Mouse (Mus musculus): Measurements from ENCODE around the gene Mlec. TPM values are rescaled to one million over a fixed set of nuclear protein-coding genes. Genes with fewer than 3 reads are reported as not detected.

Gene Mlec
- 69.9 and 84.4 TPM in 2 replicates for polyA plus RNA-seq (2012; ENCODE audit: insufficient read depth, low replicate concordance)

DNA sequence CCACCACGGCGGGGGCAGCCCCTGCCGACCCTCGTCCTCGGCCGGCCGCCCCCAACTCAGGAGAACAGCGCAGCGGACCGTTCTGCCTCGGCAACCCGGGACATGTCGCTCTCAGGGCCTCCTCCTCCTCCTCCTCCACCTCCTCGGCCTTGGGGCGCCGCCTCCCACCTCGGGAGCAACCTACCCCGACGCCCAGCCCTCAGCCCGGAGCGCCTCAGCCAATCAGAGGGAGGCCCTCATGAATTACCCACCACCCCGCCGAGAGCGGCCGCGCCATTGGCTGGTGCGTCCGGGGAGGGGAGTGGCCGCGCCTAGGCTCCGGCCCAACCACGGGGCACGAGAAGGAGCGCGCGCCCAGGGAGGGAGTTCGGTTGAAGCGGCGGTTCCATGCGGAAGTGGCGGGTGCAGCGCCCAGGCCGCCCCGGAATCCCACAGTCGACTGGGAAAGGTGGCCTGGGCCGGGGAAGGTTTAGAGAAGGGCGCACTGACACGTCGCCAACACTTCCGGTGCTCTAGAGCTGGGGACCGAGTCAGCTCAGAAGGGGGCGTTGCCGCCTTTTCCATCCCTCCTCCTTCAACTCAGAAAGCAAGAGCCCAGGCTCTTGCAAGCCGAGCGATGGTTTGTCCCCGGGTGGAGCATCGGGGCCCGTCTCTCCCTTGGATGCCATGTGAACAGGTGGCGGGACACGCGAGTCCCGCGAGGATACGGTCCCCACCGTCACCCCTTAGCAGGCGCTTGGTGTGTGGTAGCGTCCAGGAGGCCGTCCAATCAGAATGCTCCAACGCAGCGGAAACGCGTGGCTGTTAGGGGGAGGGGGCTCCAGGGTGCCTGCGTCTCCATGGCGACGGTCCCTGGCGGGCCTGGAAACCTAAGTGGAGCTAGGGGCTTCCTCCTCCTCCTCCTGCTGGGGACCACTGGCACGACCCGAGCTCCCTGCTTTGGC lies at the start of gene Mlec:
Gene Mlec (minus strand): TSS at position 140 of the 944 bp plus-strand sequence.
- no peak for TF ChIP-seq GATA1 (IDR thresholded peaks at IDR 0.05; ENCODE audit: borderline replicate concordance, low read length)
- TF ChIP-seq FLI1 (IDR thresholded peaks at IDR 0.05; ENCODE audit: low read length) = no peak
- H3K4me3 ChIP-seq (replicated peaks) = peak within 1 kb of the TSS; percentile 97
- no peaks in the 10 kb centered on the region for H3K9me3 ChIP-seq
- H3K36me3 ChIP-seq (replicated peaks; ENCODE audit: low read length) = peaks cover 15% of the 10 kb centered on the region
- H3K27me3 ChIP-seq (replicated peaks) = no peaks in the 10 kb centered on the region
- H3K4me1 ChIP-seq = peaks cover 75% of the 10 kb centered on the region

DNA sequence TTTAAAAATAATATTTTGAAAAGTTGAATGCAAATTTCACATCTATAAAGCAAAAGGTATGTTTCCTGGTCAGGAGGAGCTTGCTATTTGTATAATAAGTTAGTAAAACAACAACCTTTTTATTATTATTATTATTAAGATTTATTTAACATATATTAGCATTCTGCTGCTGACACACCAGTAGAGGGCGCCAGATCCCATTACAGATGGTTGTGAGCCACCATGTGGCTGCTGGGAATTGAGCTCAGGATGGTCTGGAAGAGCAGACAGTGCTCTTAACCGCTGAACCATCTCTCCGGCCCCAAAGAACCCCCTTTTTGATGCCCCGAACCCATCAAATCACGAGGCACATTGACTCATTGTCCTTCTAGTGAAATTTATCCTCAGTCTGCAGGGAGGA lies 49.3 kb upstream of the Mlec start:
- no peak overlapping the region for H3K4me3 ChIP-seq (replicated peaks)
- no peak for TF ChIP-seq GATA1 (IDR thresholded peaks at IDR 0.05; ENCODE audit: borderline replicate concordance, low read length)
- H3K36me3 ChIP-seq (replicated peaks; ENCODE audit: low read length) = no peaks in the 10 kb centered on the region
- H3K27me3 ChIP-seq (replicated peaks) = peaks cover 63% of the 10 kb centered on the region
- no peaks in the 10 kb centered on the region for H3K9me3 ChIP-seq
- peaks cover 29% of the 10 kb centered on the region for H3K4me1 ChIP-seq

DNA sequence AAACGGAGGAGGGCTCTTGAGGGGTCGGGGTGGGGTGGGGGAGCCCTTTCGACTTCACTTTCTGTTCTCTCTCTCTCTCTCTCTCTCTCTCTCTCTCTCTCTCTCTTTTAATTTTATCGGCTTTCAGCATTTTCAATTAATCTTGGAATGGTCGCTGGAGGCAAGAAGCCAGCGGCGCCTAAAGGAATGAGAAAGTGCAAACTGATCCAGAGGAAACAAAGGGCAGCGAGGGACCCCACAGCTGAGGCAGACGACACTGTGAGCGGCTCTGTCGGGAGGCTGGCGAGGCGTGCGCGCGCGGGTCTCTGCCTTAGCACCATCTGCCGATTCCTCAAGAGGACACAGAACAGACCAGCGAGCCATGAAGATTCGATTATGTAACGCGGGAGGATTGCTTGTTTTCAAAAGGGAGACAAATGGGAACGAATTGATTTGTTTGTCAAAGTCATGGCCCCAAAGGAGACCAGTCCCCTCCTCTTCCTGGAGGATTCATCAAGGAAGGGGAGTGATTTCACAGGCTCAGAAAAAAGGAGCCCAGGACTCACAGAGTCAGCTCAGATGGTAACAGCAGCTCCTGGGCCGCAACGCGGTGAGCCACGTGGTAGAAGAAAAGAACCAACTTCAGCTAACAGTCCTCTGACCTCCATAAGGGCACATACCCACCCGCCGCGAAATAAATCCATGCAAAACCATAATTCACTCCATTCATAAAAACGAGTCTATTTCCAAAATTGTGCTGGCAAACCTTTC lies 46.8 kb upstream of the Mlec start:
- no peaks in the 10 kb centered on the region for H3K9me3 ChIP-seq
- H3K4me3 ChIP-seq (replicated peaks) = peak overlapping the region; percentile 88
- H3K4me1 ChIP-seq = peaks cover 29% of the 10 kb centered on the region
- H3K36me3 ChIP-seq (replicated peaks; ENCODE audit: low read length) = no peaks in the 10 kb centered on the region
- TF ChIP-seq GATA1 (IDR thresholded peaks at IDR 0.05; ENCODE audit: borderline replicate concordance, low read length) = no peak
- TF ChIP-seq FLI1 (IDR thresholded peaks at IDR 0.05; ENCODE audit: low read length) = no peak
- peaks cover 59% of the 10 kb centered on the region for H3K27me3 ChIP-seq (replicated peaks)

DNA sequence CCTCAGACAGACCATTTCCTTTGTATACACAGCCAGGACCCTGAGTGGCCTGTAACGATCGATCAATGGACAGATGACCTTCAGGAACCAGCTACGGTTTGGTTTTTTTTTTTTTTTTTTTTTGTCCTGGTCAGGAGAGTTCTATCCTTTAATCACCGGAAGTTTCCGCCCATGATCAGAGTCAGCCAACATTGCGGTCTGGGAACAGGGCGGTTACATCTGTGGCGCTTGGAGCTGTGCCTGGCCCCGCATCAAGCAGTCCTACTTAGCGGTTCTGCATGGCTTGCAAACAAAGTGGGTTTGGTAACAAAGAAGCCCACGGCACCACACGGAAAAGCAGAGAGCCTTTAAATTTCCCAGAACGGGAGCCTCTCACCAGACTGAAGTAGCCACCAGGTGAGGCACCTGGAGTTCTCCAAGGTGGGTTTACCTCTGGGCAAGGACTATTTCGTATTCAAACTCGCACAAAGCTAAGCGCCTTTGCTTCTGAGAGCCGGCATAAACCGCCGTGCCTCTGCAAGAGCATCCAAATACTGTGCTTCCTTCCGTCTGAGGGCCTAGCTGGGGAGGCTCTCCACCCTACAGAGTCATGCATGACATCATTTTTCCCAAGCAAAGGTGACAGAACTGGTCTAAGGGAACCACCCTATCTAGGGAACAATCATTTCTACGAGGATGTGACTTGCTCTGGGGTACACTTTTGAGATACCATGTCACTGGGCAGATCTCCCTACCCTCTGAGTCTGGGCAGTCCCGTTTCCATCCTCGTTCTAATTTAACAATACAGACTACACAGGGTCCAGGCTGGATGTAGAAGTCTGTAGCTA lies 46.0 kb upstream of the Mlec start:
- TF ChIP-seq GATA1 (IDR thresholded peaks at IDR 0.05; ENCODE audit: borderline replicate concordance, low read length) (no peak), FLI1 (IDR thresholded peaks at IDR 0.05; ENCODE audit: low read length) (no peak)
- H3K4me1 ChIP-seq = peaks cover 29% of the 10 kb centered on the region
- no peaks in the 10 kb centered on the region for H3K36me3 ChIP-seq (replicated peaks; ENCODE audit: low read length)
- H3K27me3 ChIP-seq (replicated peaks) = peaks cover 61% of the 10 kb centered on the region
- H3K4me3 ChIP-seq (replicated peaks) = peak overlapping the region; percentile 84
- H3K9me3 ChIP-seq = peaks cover 4% of the 10 kb centered on the region; the same call in 1 of the 2 replicates

DNA sequence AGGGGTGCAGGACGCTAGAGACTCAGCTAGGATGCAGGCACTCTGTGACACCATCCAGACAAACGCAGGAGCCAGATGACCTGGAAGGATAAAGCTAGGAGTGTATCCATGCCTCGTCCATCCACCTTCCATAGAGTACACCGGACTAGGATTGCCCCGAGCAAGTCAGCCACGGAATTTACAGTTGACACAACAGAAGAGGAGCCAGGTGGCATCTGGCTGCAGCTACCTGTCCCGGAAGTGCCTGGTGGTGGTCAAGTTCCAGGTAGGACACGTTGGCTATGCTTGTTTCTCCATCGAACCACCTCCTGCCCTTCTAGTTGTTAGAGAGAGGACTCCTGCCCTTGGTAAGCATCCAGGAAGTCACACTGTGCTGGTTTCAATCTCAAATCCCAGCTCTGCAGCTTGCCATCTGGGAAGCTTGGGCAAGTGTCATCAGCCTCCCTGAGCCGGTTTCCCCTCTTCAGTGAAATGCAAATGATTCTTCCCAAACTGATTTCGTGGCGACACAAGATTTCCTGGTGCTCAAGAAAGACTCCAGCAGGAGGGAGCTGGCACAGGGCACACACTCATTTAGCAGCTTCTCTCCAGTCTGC lies 36.7 kb upstream of the Mlec start:
- H3K9me3 ChIP-seq = peaks cover 10% of the 10 kb centered on the region; the same call in 1 of the 2 replicates
- H3K4me3 ChIP-seq (replicated peaks) = peak overlapping the region; percentile 85
- peaks cover 35% of the 10 kb centered on the region for H3K4me1 ChIP-seq
- no peak for TF ChIP-seq FLI1 (IDR thresholded peaks at IDR 0.05; ENCODE audit: low read length)
- no peak for TF ChIP-seq GATA1 (IDR thresholded peaks at IDR 0.05; ENCODE audit: borderline replicate concordance, low read length)
- no peaks in the 10 kb centered on the region for H3K36me3 ChIP-seq (replicated peaks; ENCODE audit: low read length)
- H3K27me3 ChIP-seq (replicated peaks) = peaks cover 91% of the 10 kb centered on the region

DNA sequence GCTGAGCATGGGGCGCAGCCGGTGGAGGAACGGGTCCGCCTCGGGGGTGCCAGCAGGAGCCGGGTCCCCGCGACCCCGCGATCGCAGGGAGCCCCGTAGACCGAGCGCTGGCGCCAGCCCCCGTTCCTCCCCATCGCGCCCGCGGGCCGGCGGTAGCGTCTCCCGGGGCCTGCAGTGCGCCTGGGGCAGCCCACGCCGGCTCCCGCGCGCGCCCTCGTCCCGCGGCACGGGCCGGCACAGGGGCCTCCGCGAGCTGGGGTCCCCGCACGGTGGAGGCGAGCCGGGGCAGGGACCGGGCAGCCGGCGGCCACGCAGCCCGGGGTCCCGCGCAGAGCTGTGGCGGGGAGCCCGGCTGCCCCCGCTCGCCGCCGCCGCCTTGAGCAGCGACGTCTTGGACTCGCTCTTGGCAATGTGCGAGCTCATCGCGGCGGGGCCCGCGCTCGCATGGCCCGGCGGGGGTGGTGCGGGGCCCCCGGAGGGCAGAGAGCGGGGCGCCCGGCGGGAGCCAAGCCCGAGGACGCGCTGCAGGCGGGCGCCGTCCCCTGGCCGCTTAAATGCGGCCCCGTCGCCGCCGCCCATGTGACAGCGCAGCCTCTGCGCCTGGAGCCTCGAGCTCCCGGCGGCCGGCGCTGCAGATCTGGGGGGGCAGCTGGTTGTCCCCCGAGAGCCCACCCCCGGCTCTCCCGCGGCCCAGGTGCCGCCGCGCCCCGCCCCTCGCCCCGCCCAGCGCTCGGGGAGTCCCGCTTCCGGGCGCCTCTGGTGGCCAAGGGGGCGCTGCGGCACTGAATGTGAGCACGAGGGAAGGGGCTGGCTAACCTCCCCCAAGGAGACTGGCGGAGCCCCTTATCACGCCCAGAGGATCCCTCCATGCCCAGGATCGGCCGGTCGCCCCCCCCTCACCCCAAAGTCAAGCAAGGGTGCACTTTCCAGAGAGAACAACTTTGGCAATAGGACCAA lies 36.0 kb upstream of the Mlec start, which contains the start of gene Cabp1:
Gene Cabp1 (minus strand): TSS at position 713 of the 957 bp plus-strand sequence.
- TF ChIP-seq GATA1 (IDR thresholded peaks at IDR 0.05; ENCODE audit: borderline replicate concordance, low read length) = no peak
- no peak for TF ChIP-seq FLI1 (IDR thresholded peaks at IDR 0.05; ENCODE audit: low read length)
- peak within 1 kb of the TSS; percentile 85 for H3K4me3 ChIP-seq (replicated peaks)
- H3K9me3 ChIP-seq = 0 out of 2 replicates have a peak, but pooled peaks cover 7% of the 10 kb centered on the region
- H3K4me1 ChIP-seq = peaks cover 35% of the 10 kb centered on the region
- H3K36me3 ChIP-seq (replicated peaks; ENCODE audit: low read length) = no peaks in the 10 kb centered on the region
- H3K27me3 ChIP-seq (replicated peaks) = peaks cover 95% of the 10 kb centered on the region

DNA sequence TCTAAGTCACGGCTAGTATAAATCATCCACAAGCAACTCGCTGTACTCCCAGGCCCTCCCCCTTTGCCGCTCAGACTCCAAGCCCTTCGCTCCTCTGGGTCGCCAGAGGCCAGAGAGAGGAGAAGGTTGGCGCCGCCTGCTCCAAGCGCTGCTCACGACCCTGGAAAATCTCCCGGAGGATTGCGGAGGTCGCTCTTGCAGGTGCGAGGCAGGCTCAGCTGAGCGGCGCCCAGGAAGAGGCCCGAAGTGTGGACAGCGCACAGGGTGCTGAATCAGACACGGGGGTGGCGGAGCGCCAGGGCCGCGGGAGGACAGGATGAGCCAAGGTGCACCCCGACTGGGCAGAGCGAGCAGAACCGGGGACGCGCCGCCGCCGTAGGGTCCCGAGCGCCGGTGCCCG lies 35.2 kb upstream of the Mlec start:
- peaks cover 7% of the 10 kb centered on the region; the same call in 1 of the 2 replicates for H3K9me3 ChIP-seq
- H3K27me3 ChIP-seq (replicated peaks) = peaks cover 95% of the 10 kb centered on the region
- H3K36me3 ChIP-seq (replicated peaks; ENCODE audit: low read length) = no peaks in the 10 kb centered on the region
- TF ChIP-seq FLI1 (IDR thresholded peaks at IDR 0.05; ENCODE audit: low read length) (no peak), GATA1 (IDR thresholded peaks at IDR 0.05; ENCODE audit: borderline replicate concordance, low read length) (no peak)
- peaks cover 38% of the 10 kb centered on the region for H3K4me1 ChIP-seq
- H3K4me3 ChIP-seq (replicated peaks) = peak overlapping the region; percentile 85

DNA sequence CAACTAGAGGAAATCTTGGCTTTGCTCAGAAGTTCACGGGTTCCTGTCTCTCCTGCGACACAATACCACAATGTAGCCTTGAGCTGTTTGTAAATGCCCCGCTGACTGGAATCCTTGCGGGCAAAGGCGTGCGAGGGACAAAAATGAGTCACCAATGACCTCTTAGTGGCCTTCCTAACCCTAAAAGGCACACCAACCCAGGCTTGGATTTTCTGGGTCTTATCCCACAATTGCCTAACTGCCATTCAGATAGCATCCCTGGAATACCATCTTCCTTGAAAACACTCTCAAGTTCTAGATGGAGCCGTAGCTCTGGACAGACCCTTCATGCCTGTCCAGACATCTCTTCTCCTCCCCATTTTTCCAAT lies 34.8 kb upstream of the Mlec start:
- no peak for TF ChIP-seq FLI1 (IDR thresholded peaks at IDR 0.05; ENCODE audit: low read length)
- TF ChIP-seq GATA1 (IDR thresholded peaks at IDR 0.05; ENCODE audit: borderline replicate concordance, low read length) = no peak
- Histone ChIP-seq H3K27me3 (replicated peaks) (peaks cover 92% of the 10 kb centered on the region), H3K9me3 (peaks cover 5% of the 10 kb centered on the region; the same call in 1 of the 2 replicates), H3K36me3 (replicated peaks; ENCODE audit: low read length) (no peaks in the 10 kb centered on the region), H3K4me3 (replicated peaks) (no peak overlapping the region), H3K4me1 (peaks cover 41% of the 10 kb centered on the region)

Measured in megakaryocyte, embryonic 14.5 days (primary cell).